Mouse (Mus musculus) CH12.LX (cell line): Measurements from ENCODE around the gene Manbal. TPM values are rescaled to one million over a fixed set of nuclear protein-coding genes. Genes with fewer than 3 reads are reported as not detected.

Source experiments
- DNase-seq: peaks from one replicate; pipeline ENCODE4 v3.0.0-alpha.2; 2013; ENCODE audit errors: extremely low read depth
- H3K27ac ChIP-seq: 2 replicates; pipeline ENCODE4 v1.5.1; 2012; ENCODE audit warnings: low read depth, mild to moderate bottlenecking, control low read depth, moderate library complexity; ENCODE audit not compliant: insufficient read depth
- H3K27me3 ChIP-seq: replicated peaks from 2 replicates; pipeline ENCODE3; 2012; ENCODE audit warnings: inconsistent platforms
- H3K36me3 ChIP-seq, 2 experiments: replicated peaks in 1 of 2; 2 replicates each; pipeline versions ENCODE3 to v1.6.1; 2012; ENCODE audit warnings: inconsistent platforms in 1 of 2, low read length in 1 of 2, mild to moderate bottlenecking in 1 of 2, mixed read lengths in 1 of 2, moderate library complexity in 1 of 2; ENCODE audit not compliant: control insufficient read depth in 1 of 2, insufficient read depth in 1 of 2
- H3K4me1 ChIP-seq, 2 experiments: 2 replicates each; pipeline ENCODE4 v1.6.1; 2012; ENCODE audit warnings: inconsistent platforms in 1 of 2, moderate library complexity in 1 of 2; ENCODE audit not compliant: insufficient read depth in 2 of 2, control insufficient read depth in 1 of 2
- H3K4me2 ChIP-seq: 2 replicates; pipeline ENCODE4 v1.6.1; 2012; ENCODE audit warnings: low read depth, mild to moderate bottlenecking, control low read depth; ENCODE audit not compliant: poor library complexity, insufficient read depth, severe bottlenecking
- H3K4me3 ChIP-seq, 3 experiments: fragments of 150-350 bp in 1 of 3; sonication (generic) in 1 of 3; replicated peaks in 1 of 3; 2 replicates each; pipeline versions ENCODE3 to v1.5.1; 2011 to 2012; ENCODE audit warnings: low read depth in 2 of 3, low read length in 2 of 3, mild to moderate bottlenecking in 2 of 3, moderate library complexity in 2 of 3, control low read depth in 1 of 3, improper control_type of control experiment in 1 of 3, inconsistent platforms in 1 of 3, mixed read lengths in 1 of 3; ENCODE audit not compliant: poor library complexity in 1 of 3
- H3K79me2 ChIP-seq: replicated peaks from 2 replicates; pipeline ENCODE4 v1.6.1; 2012; ENCODE audit warnings: mild to moderate bottlenecking, moderate library complexity; ENCODE audit not compliant: control insufficient read depth, poor library complexity, insufficient read depth, severe bottlenecking; ENCODE audit errors: extremely low read depth
- H3K9ac ChIP-seq: 2 replicates; pipeline ENCODE4 v1.6.1; 2012; ENCODE audit warnings: low read depth, mild to moderate bottlenecking, control low read depth, moderate library complexity; ENCODE audit not compliant: insufficient read depth
- H3K9me3 ChIP-seq: replicated peaks from 2 replicates; pipeline ENCODE3; 2012; ENCODE audit warnings: low read length, inconsistent platforms, mixed read lengths
- BHLHE40 ChIP-seq: IDR thresholded peaks from 2 replicates; pipeline ENCODE4 v1.6.1; 2011; ENCODE audit warnings: mild to moderate bottlenecking, low read depth, low read length, improper control_type of control experiment
- CHD1 ChIP-seq: IDR thresholded peaks from 2 replicates; pipeline ENCODE4 v1.6.1; 2012; ENCODE audit warnings: low read depth, low read length, improper control_type of control experiment, inconsistent platforms
- CTCF ChIP-seq, 2 experiments: IDR thresholded peaks in 1 of 2; conservative IDR thresholded peaks in 1 of 2; 2 replicates each; pipeline ENCODE4 v1.5.1; 2011 to 2012; ENCODE audit warnings: low read depth in 2 of 2, low read length in 2 of 2, improper control_type of control experiment in 1 of 2, inconsistent platforms in 1 of 2, mild to moderate bottlenecking in 1 of 2, moderate library complexity in 1 of 2
- E2F4 ChIP-seq: IDR thresholded peaks from 2 replicates; pipeline ENCODE4 v1.6.1; 2011; ENCODE audit warnings: low read depth, low read length, improper control_type of control experiment; ENCODE audit not compliant: insufficient replicate concordance
- ELF1 ChIP-seq: IDR thresholded peaks from 2 replicates; pipeline ENCODE4 v1.6.1; 2014; ENCODE audit warnings: low read depth, mild to moderate bottlenecking, inconsistent platforms, low read length, improper control_type of control experiment
- EP300 ChIP-seq: IDR thresholded peaks from 2 replicates; pipeline ENCODE4 v1.6.1; 2011; ENCODE audit warnings: low read length, improper control_type of control experiment
- ETS1 ChIP-seq: conservative IDR thresholded peaks from 2 replicates; pipeline ENCODE4 v1.6.1; 2012; ENCODE audit warnings: low read depth, mild to moderate bottlenecking, inconsistent platforms, low read length, improper control_type of control experiment, moderate library complexity
- GABPA ChIP-seq: IDR thresholded peaks from 2 replicates; pipeline ENCODE4 v1.6.1; 2012; ENCODE audit warnings: low read depth, low read length, improper control_type of control experiment, inconsistent platforms; ENCODE audit not compliant: insufficient replicate concordance
- HCFC1 ChIP-seq: IDR thresholded peaks from 2 replicates; pipeline ENCODE4 v1.6.1; 2012; ENCODE audit warnings: low read depth, mild to moderate bottlenecking, inconsistent platforms, low read length, improper control_type of control experiment
- IRF4 ChIP-seq: IDR thresholded peaks from 2 replicates; pipeline ENCODE4 v1.6.1; 2014; ENCODE audit warnings: low read depth, mild to moderate bottlenecking, inconsistent platforms, low read length, improper control_type of control experiment
- JUN ChIP-seq: IDR thresholded peaks from 2 replicates; pipeline ENCODE4 v1.6.1; 2011; ENCODE audit warnings: low read depth, mild to moderate bottlenecking, low read length, improper control_type of control experiment, moderate library complexity; ENCODE audit not compliant: insufficient read depth
- MAX ChIP-seq: IDR thresholded peaks from 2 replicates; pipeline ENCODE4 v1.6.1; 2011; ENCODE audit warnings: low read length, improper control_type of control experiment
- MAZ ChIP-seq: IDR thresholded peaks from 2 replicates; pipeline ENCODE4 v1.6.1; 2012; ENCODE audit warnings: low read depth, mild to moderate bottlenecking, inconsistent platforms, low read length, improper control_type of control experiment, moderate library complexity
- MEF2A ChIP-seq: IDR thresholded peaks from 2 replicates; pipeline ENCODE4 v1.6.1; 2014; ENCODE audit warnings: low read depth, mild to moderate bottlenecking, inconsistent platforms, low read length, improper control_type of control experiment, borderline replicate concordance
- MYC ChIP-seq: IDR thresholded peaks from 2 replicates; pipeline ENCODE4 v1.6.1; 2011; ENCODE audit warnings: low read depth, mild to moderate bottlenecking, improper control_type of control experiment, low read length
- NELFE ChIP-seq: IDR thresholded peaks from 2 replicates; pipeline ENCODE4 v1.6.1; 2011; ENCODE audit warnings: low read depth, low read length, improper control_type of control experiment
- NRF1 ChIP-seq: IDR thresholded peaks from 2 replicates; pipeline ENCODE4 v1.6.1; 2014; ENCODE audit warnings: low read depth, mild to moderate bottlenecking, inconsistent platforms, low read length, improper control_type of control experiment, moderate library complexity
- PAX5 ChIP-seq: IDR thresholded peaks from 2 replicates; pipeline ENCODE4 v1.6.1; 2012; ENCODE audit warnings: low read length, inconsistent platforms, mixed read lengths
- POLR2AphosphoS2 ChIP-seq: IDR thresholded peaks from 2 replicates; pipeline ENCODE4 v1.6.1; 2011; ENCODE audit warnings: low read depth, low read length, improper control_type of control experiment
- RCOR1 ChIP-seq: conservative IDR thresholded peaks from 2 replicates; pipeline ENCODE4 v1.6.1; 2012; ENCODE audit warnings: low read depth, mild to moderate bottlenecking, inconsistent platforms, low read length, improper control_type of control experiment
- SIN3A ChIP-seq: IDR thresholded peaks from 2 replicates; pipeline ENCODE4 v1.6.1; 2012; ENCODE audit warnings: low read length, improper control_type of control experiment, inconsistent platforms
- TBP ChIP-seq: conservative IDR thresholded peaks from 2 replicates; pipeline ENCODE4 v1.6.1; 2011; ENCODE audit warnings: low read depth, low read length, improper control_type of control experiment
- TCF12 ChIP-seq: IDR thresholded peaks from 2 replicates; pipeline ENCODE4 v1.6.1; 2014; ENCODE audit warnings: low read depth, mild to moderate bottlenecking, inconsistent platforms, low read length, improper control_type of control experiment
- UBTF ChIP-seq: IDR thresholded peaks from 2 replicates; pipeline ENCODE4 v1.6.1; 2012; ENCODE audit warnings: low read depth, mild to moderate bottlenecking, inconsistent platforms, low read length, improper control_type of control experiment, moderate library complexity
- USF1 ChIP-seq: IDR thresholded peaks from 2 replicates; pipeline ENCODE4 v1.6.1; 2014; ENCODE audit warnings: low read depth, mild to moderate bottlenecking, inconsistent platforms, low read length, improper control_type of control experiment
- USF2 ChIP-seq: conservative IDR thresholded peaks from 2 replicates; pipeline ENCODE4 v1.6.1; 2011; ENCODE audit warnings: low read depth, low read length, improper control_type of control experiment
- ZC3H11A ChIP-seq: IDR thresholded peaks from 2 replicates; pipeline ENCODE4 v1.6.1; 2012; ENCODE audit warnings: low read depth, mild to moderate bottlenecking, inconsistent platforms, low read length, improper control_type of control experiment
- ZKSCAN1 ChIP-seq: IDR thresholded peaks from 2 replicates; pipeline ENCODE4 v1.6.1; 2012; ENCODE audit warnings: low read depth, inconsistent platforms, low read length, improper control_type of control experiment, borderline replicate concordance
- ZMIZ1 ChIP-seq: IDR thresholded peaks from 2 replicates; pipeline ENCODE4 v1.6.1; 2012; ENCODE audit warnings: low read depth, mild to moderate bottlenecking, inconsistent platforms, low read length, improper control_type of control experiment
- ZNF384 ChIP-seq: IDR thresholded peaks from 2 replicates; pipeline ENCODE4 v1.6.1; 2012; ENCODE audit warnings: low read depth, low read length, improper control_type of control experiment, inconsistent platforms
- dilution Hi-C: fragments of 300-500 bp; cut with MboI; formaldehyde crosslinking; loops from 2 replicates; pipeline ENCODE4 v1.14.3; 2020; ENCODE audit warnings: low sequenced_read_pairs; ENCODE audit not compliant: extremely low pct_unique_long_range_greater_than_20kb, extremely low pct_ligation_motif_present
- in situ Hi-C: fragments of 300-500 bp; cut with MboI; formaldehyde crosslinking; loops from 3 replicates; pipeline ENCODE4 v1.14.3; 2019; ENCODE audit warnings: low sequenced_read_pairs, low pct_ligation_motif_present, low pct_unique_long_range_greater_than_20kb, mixed read lengths
- polyA plus RNA-seq: library from polyadenylated mRNA; unstranded; fragments of >175 nt; gene quantifications from 2 replicates; pipeline ENCODE4 v1.2.1, GENCODE M21; 2012; ENCODE audit warnings: low read depth; ENCODE audit not compliant: insufficient read length
- total RNA-seq, 2 experiments: library from RNA; depleted of rRNA; stranded (reverse); fragments of 300-350 nt in 1 of 2; fragments of >200 nt in 1 of 2; gene quantifications; 2 replicates each; pipeline ENCODE4 v1.2.3; 2012 to 2014

The Manbal gene
- total and polyA plus RNA-seq, 3 experiments: 13.7 to 29.4 (median 17.0) TPM

GRCm38 (mm10) chr2:157375051-157375450, 7.7 kb downstream of the Manbal start:
- H3K4me1 ChIP-seq: peaks cover 0 to 13% of the 10 kb centered on the region in 2 experiments; a peak in 1 of 4 replicates
- in situ Hi-C loops (no loop called here), dilution Hi-C loops (no loop called here)
- H3K36me3 ChIP-seq: peaks cover 9 to 68% of the 10 kb centered on the region in 2 experiments
- H3K27ac ChIP-seq: no peak overlapping the region
- no peaks in the 10 kb centered on the region for H3K27me3 ChIP-seq
- peaks cover 10% of the 10 kb centered on the region for H3K9me3 ChIP-seq
- H3K79me2 ChIP-seq: peaks cover 6% of the 10 kb centered on the region
- no peak overlapping the region for H3K4me2 ChIP-seq
- no peak for TF ChIP-seq HCFC1
- no peak for TF ChIP-seq CTCF (conservative IDR thresholded peaks at IDR 0.05 in 1 of 2, IDR thresholded peaks at IDR 0.05 in 1 of 2; ENCODE audit: low read depth in 2 of 2, low read length in 2 of 2)
- no peak for TF ChIP-seq ELF1
- no peak for TF ChIP-seq TBP
- no peak for TF ChIP-seq BHLHE40
- no peak for TF ChIP-seq ZMIZ1
- no peak for TF ChIP-seq ZKSCAN1
- no peak for TF ChIP-seq ZNF384
- TF ChIP-seq USF2: no peak
- TF ChIP-seq USF1: no peak
- no peak for TF ChIP-seq MEF2A
- no peak for TF ChIP-seq POLR2AphosphoS2
- TF ChIP-seq E2F4: no peak
- TF ChIP-seq ZC3H11A: no peak
- TF ChIP-seq RCOR1: no peak
- TF ChIP-seq MAZ: no peak
- TF ChIP-seq PAX5: no peak
- no peak for TF ChIP-seq JUN
- TF ChIP-seq EP300: no peak
- no peak for TF ChIP-seq ETS1
- H3K9ac ChIP-seq: no peak overlapping the region
- no peak overlapping the region for H3K4me3 ChIP-seq
- no peak for DNase-seq

- Histone ChIP-seq H3K36me3 (peaks cover 12 to 68% of the 10 kb centered on the region in 2 experiments), H3K4me2 (no peak overlapping the region)
These were observed 8.7 kb downstream of the Manbal start for GRCm38 (mm10) chr2:157375794-157376757.

More at GRCm38 (mm10) chr2:157375794-157376757, 8.7 kb downstream of the Manbal start:
- in situ Hi-C loops (no loop called here), dilution Hi-C loops (no loop called here)
- Histone ChIP-seq H3K27me3 (no peaks in the 10 kb centered on the region), H3K9me3 (peaks cover 10% of the 10 kb centered on the region), H3K4me1 (peaks cover 0 to 13% of the 10 kb centered on the region in 2 experiments; a peak in 1 of 4 replicates), H3K27ac (no peak overlapping the region), H3K79me2 (peaks cover 6% of the 10 kb centered on the region), H3K4me3 (no peak overlapping the region), H3K9ac (no peak overlapping the region)
- TF ChIP-seq HCFC1: no peak
- TF ChIP-seq BHLHE40: no peak
- no peak for TF ChIP-seq IRF4
- TF ChIP-seq SIN3A: no peak
- no peak for TF ChIP-seq TCF12
- TF ChIP-seq ZC3H11A: no peak
- TF ChIP-seq NELFE: no peak
- TF ChIP-seq USF2: no peak
- TF ChIP-seq JUN: no peak
- TF ChIP-seq MAX: no peak
- no peak for TF ChIP-seq MYC
- no peak for TF ChIP-seq MAZ
- TF ChIP-seq CHD1: no peak
- no peak for TF ChIP-seq GABPA
- TF ChIP-seq UBTF: no peak
- TF ChIP-seq POLR2AphosphoS2: no peak
- no peak for TF ChIP-seq E2F4
- TF ChIP-seq TBP: no peak
- TF ChIP-seq NRF1: no peak
- TF ChIP-seq MEF2A: no peak
- DNase-seq: no peak
